Mouse (Mus musculus): ENCODE measurements around the gene Map4k4. TPM values are rescaled to one million over a fixed set of nuclear protein-coding genes. Genes with fewer than 3 reads are reported as not detected.

Map4k4 gene
- total RNA-seq, 1 experiment from 2014 or later: 141 TPM

GRCm38 (mm10) chr1:39898686-39899085 is 2.0 kb upstream of the Map4k4 start:
- DNase-seq: no peak

- DNase-seq: peak; percentile 73
Observed at GRCm38 (mm10) chr1:39901063-39901811, 524 bp downstream of the Map4k4 start.

DNA sequence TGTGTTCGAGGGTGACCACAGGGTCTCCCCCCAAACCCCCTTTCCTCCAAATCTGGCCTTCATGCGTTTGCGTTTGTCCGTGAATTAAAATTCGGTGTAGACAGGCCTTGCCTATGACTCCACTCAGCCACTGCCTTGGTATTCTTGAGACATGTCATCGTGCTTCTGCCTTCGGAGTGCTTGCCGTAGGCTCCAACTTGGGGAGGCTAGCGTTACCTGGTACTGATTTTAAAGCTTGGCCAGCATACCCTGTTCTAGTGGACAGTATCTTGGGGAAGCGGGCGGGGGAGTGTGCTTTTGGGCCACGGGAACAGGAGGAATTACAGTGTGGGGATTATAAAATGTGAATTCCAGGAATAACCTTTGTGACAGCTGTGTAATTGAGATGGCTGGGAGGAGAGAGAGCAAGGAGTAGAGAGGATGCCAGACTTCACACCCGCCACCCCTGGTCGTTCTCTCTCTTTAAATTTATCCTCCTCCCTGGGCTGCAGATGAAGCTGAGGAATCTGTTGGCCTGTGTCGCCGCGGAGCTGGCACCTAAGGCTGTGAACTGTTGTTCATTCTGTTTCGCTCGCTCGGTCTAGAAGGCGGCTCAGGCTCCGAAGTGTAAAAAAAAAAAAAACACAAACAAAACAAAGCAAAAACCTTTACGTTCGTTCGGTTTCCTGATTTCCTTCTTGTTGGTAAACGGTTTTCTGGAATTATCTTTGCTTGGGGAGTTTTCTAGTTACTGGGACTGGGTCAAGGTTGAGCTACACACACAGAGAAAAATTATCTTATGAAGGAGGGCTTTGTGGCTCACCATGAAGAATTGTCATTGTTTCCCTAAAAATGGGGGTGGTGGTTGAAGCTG is 1.4 kb downstream of the Map4k4 start:
- peak; percentile 62 for DNase-seq

GRCm38 (mm10) chr1:39902704-39903151 is 2.0 kb downstream of the Map4k4 start:
- DNase-seq: peak; percentile 64

GRCm38 (mm10) chr1:39904720-39905119 is 4.0 kb downstream of the Map4k4 start:
- no peak for DNase-seq

DNA sequence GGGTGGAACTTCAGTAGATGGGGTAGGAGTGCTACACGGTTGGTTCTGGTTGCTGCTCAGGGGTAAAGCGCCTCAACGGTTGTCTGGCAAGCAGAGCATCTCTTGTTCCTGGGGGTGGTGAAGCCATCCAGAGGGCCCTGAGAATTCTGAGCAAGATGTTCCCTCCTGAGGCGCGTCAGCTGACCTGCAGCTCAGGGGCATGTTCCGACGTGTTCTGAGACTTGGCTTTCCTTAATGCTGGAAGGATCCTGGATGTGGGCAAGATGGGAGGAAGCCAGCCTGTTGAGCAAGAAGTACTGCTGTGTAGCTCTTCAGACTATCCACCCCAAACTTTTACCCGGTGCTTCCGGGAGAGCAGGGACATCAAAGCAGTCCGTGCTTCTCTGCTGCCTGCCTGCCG is 6.2 kb downstream of the Map4k4 start:
- peak; percentile 51 for DNase-seq

- no peak for DNase-seq
Observed at GRCm38 (mm10) chr1:39908976-39909375, 8.3 kb downstream of the Map4k4 start.

GRCm38 (mm10) chr1:39911446-39911845 is 10.7 kb downstream of the Map4k4 start:
- peak; percentile 67 for DNase-seq

DNA sequence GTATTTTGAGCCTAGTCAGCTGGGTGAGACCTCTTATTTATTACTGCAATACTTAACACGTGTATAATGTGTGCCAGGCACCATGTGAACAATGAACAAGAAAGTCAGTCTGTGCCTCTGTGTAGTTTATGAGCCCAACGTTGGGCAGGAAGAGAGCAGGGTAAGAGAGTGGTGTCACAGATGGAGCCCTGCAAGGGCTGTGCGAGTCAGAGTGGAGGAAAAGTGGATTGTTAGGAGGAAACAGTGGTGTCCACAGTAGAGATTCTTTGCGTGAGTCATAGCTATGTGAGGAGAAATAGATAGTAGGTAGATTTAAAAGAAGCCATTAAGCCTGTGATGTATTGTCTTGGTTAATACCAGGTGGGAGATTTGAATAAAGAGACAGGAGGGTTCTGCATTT is 12.5 kb downstream of the Map4k4 start:
- no peak for DNase-seq

- DNase-seq: no peak
Observed at GRCm38 (mm10) chr1:39916144-39916543, 15.4 kb downstream of the Map4k4 start.

DNA sequence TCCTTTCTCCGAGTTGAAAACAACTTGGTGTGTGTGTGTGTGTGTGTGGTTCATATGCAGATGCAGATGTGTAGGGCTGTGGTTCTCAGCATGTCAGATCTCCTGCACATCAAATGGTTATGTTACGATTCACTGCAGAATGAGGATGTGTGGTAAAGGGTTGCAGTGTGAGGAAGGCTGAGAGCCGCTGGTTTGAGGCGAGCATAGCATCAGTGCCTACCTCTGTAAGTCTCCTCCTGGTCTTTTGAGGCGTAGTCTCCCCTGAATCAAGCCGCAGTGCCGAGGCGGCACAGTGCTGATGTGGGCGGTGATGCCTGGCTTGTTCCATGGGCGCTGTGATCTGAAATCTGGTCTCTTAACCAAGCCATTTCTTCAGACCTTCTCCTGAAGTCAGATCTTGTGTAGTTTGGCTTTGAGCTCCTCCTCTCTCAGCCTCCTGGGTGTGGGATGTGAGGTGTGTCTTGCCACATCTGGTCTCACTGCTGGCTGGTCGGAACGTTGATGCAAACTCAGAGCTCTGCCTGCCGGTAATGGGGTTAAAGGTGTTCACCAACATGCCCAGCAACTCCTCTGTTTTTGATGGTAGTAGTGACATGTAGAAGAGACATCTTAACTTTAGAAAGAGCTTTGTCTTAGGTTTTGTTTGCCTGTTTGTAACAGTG is 17.3 kb downstream of the Map4k4 start:
- DNase-seq: no peak

GRCm38 (mm10) chr1:39918517-39919115 is 17.9 kb downstream of the Map4k4 start:
- no peak for DNase-seq

DNA sequence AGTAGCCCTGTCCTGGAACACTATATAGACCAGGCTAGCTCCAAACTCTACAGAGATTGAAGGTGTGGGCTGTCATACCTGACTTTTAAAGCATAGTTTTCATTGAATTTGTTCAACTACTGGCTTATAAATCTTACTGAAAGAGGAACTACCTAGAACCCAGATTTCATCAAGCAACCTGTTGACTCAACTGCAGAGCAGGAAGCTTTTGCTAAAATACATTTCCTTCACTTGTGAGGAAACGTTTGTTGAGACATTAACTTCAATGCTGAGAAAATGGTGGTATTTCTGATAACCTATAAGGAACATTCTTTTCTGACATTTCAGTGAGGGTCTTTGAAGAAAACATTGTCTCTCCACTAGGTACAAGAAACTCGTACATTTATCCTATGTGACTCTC is 19.9 kb downstream of the Map4k4 start:
- no peak for DNase-seq

GRCm38 (mm10) chr1:39921996-39922395 is 21.3 kb downstream of the Map4k4 start:
- DNase-seq: no peak

GRCm38 (mm10) chr1:39922714-39923113 is 22.0 kb downstream of the Map4k4 start:
- peak; percentile 45 for DNase-seq

- no peak for DNase-seq
Observed at GRCm38 (mm10) chr1:39923395-39924337, 23.0 kb downstream of the Map4k4 start.

GRCm38 (mm10) chr1:39931055-39931454 is 30.3 kb downstream of the Map4k4 start:
- DNase-seq: no peak

DNA sequence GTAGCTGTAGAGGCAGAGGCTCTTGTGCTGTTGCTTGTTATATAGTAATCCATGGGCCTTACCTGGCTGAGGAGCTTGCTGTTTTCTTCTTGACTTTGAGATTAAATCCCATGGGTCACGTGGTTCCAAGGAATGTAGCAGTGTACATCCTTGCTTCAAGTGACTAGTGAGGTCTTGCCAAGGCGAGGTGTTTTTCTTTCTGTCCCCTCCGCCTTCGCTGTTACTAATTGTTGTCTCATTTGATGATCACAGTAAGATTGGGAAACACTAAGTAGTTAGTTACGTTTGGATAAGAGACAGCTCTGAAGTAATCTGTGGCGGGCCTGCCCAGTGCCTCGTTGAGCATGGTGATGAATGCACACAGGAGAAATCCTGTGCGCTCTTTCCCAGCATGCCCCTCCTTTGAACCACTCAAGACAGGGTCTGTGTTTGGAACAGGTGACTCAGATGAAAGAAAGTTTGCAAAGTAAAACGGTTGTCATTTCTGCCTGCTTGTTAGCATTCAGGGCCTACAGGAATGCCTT is 31.6 kb downstream of the Map4k4 start:
- DNase-seq: no peak

- DNase-seq: no peak
Observed at GRCm38 (mm10) chr1:39932922-39933321, 32.2 kb downstream of the Map4k4 start.

DNA sequence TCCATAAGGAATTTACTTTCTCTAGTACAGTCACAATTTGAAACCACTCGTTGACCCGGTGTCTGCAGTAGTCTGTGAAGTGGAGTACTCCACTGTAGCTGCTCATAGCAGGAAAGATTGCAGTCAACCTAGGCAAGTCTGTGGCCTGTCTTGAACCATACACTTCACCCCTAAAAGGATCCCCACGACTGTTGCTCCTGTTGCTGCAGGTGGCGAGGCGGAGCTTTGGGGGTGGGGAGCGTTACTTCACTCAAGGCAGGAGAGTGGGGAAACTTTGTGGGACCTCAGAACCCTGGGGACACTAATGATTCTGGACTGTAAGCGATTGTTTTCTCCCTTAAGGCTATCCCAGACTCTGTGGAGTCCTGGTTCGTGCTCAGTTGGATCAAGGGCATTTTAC is 34.2 kb downstream of the Map4k4 start:
- no peak for DNase-seq

DNA sequence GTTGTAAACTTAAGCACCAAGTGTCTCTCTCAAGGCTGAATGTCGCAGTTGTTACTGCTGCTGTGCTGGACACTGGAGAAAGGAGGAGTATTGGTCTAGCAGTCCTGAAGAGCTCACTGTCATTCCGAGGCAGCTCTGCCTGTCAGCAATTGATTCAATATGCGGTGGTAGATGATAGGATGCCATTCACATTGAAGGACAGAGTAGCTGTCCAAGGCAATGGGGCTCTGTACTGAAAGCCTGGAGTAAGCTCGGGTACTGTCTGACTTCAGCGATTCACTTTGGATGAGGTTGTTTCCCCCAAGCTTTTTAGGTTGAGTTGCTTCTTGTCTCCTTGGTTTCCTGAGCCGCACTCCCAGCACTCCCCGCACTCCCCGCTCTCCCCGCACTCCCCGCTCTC is 34.9 kb downstream of the Map4k4 start:
- no peak for DNase-seq
